Mouse (Mus musculus) thymus, adult 2 months (tissue): ENCODE data around the gene Ano8.

Experiments
- CTCF ChIP-seq: fragments of 200-500 bp; IDR thresholded peaks from 2 replicates; pipeline ENCODE4 v1.5.1; 2012; ENCODE audit warnings: mild to moderate bottlenecking, control low read depth, low read length, moderate library complexity, borderline replicate concordance; ENCODE audit not compliant: control insufficient read depth, poor library complexity, insufficient read depth; ENCODE audit errors: extremely low read depth
- POLR2A ChIP-seq: fragments of 200-500 bp; IDR thresholded peaks from 2 replicates; pipeline ENCODE4 v1.6.1; 2012; ENCODE audit warnings: mild to moderate bottlenecking, low read length, control low read depth, moderate library complexity; ENCODE audit not compliant: control insufficient read depth, poor library complexity, insufficient read depth; ENCODE audit errors: extremely low read depth

- TF ChIP-seq CTCF (peak; percentile 43; the same call in 1 of the 2 replicates), POLR2A (no peak)
Measured at GRCm38 (mm10) chr8:71476099-71476940, 9.4 kb downstream of the Ano8 start.
